Mouse (Mus musculus) cerebellum, adult 11-12 months (tissue): Measurements from ENCODE around the gene Aff2.

Experiments used
- DNase-seq: peaks from one replicate; pipeline ENCODE4 v3.0.0; 2022

Aff2 gene

GRCm38 (mm10) chrX:69801890-69802439, 441.9 kb downstream of the Aff2 start:
- DNase-seq = no peak

GRCm38 (mm10) chrX:69802481-69802880, 442.4 kb downstream of the Aff2 start:
- DNase-seq = no peak

GRCm38 (mm10) chrX:69811798-69812197, 451.7 kb downstream of the Aff2 start:
- no peak for DNase-seq

- DNase-seq = no peak
Observed at GRCm38 (mm10) chrX:69815054-69815453, 455.0 kb downstream of the Aff2 start.

- DNase-seq = no peak
Observed at GRCm38 (mm10) chrX:69817679-69818078, 457.6 kb downstream of the Aff2 start.

- DNase-seq = no peak
Observed at GRCm38 (mm10) chrX:69818188-69818587, 458.1 kb downstream of the Aff2 start.

GRCm38 (mm10) chrX:69867601-69868000, 507.5 kb downstream of the Aff2 start:
- DNase-seq = no peak

GRCm38 (mm10) chrX:69891713-69892112, 531.6 kb downstream of the Aff2 start:
- no peak for DNase-seq
